Mouse (Mus musculus) lung, postnatal 25 days (tissue): Measurements from ENCODE around the gene Nup85.

Experiments used
- DNase-seq: peaks from one replicate; pipeline ENCODE4 v3.0.0; 2022; ENCODE audit warnings: low spot score

The Nup85 gene

DNA sequence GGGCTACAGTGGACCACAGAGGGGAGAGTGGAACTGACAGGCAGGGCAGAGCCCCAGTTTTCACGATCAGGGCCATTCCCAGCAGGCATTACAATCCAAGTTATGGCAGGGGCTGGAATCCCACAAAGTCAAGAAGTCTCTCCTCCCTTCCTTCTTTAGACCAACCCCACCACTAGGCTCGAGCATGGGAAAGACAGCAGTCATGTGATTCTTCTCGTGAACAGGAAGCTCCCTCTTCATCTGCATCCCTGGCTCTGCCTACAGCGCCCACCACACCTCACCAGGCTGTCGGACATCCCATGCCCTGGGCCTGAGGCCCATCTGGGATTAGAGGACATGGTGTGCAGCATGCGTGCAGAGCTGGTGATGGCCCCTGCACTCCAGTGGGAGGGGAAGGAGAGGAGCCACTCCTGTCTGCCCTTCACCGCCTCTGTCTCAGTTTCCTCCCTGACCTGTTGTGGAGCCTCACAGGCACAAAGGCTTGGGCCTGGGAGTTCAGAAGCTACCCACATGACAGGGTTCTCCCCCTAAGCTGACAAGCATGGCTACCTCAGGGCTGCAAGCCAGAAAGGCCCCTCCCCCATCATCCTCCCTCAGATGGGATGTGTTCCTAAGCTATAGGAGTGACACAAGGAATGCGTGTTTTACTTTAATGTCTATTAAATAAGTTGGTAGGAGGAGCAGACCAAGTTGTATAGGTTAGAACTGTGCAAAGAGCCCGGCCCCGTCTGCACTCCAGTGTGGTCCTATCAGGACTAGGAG lies 50.3 kb downstream of the Nup85 start:
- DNase-seq, result no peak

GRCm38 (mm10) chr11:115615108-115615825 lies 51.0 kb downstream of the Nup85 start:
- DNase-seq, result no peak

- no peak for DNase-seq
Measured at GRCm38 (mm10) chr11:115615875-115616274, 51.6 kb downstream of the Nup85 start.

DNA sequence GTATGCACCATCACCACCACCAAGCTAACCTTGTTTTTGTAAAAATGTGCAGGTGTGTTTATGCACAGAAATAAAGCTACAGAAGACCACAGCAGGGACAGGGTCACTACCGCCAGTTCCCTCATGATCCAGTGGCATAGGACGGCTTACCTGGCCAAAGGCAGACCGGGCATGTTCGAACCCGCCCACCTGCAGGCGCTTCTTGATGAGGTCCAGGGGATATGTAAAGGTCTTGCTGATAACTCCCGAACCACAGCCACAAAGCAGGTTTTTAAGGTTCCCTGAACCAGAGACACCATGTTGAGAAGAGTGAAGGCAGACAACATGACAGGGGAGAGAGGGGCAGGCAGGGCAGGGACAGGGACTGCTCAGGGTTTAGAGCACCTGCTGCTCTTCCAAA lies 52.1 kb downstream of the Nup85 start:
- DNase-seq, result no peak

GRCm38 (mm10) chr11:115616893-115617292 lies 52.7 kb downstream of the Nup85 start:
- no peak for DNase-seq

GRCm38 (mm10) chr11:115618001-115618400 lies 53.8 kb downstream of the Nup85 start:
- DNase-seq, result no peak

DNA sequence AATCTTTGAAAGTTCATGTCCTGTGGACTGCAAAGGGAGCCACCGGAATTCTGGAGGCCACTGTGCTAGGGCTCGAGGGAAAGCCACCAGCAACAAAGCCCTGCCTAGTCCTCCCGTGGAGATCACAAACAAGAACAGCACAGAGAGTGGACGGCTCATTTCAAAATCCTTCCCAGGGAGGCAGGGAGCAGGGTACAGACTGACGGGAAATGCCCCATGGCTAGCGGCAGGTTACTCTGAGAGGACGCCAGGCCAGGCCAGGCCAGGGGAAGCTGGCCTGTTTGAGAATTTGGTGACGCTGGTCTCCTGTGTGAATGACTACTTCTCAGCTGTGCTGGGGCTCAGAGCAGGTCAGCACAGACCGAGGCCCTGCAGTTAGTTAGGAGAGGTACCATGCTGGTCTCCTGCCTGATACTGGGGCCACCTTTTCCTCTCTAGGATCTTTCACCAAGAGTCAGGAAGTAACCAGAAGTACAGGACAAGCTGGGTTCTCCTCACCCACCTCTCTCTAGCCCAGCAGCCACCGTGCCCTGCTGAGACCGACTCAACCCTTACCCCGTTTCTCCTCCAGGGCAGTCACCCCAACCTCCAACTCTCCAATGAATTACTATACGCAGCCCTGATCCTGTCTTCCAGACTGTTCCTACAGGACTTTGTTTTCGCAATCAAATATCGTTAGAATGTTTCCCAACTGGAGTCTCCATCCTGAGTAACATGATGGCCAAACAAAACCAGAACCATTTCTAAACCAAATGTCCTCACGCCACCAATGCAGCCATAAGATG lies 54.7 kb downstream of the Nup85 start:
- no peak for DNase-seq

DNA sequence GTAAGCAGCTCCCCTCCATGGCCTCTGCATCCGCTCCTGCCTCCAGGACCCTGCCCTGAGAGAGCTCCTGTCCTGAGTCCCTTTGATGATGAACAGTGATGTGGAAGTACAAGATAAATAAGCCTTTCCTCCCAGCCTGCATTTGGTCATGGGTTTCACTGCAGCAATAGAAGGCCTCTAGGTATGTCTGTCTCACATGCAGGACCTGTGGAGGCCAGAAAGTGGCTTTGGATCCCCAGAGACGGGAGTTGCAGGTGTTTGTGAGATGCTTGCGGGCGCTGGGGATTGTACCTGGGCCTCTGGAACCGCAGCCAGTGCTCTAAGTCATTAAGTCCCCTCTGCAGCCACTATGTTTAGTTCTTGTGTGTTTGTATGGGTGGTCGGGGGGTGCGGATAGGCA lies 55.7 kb downstream of the Nup85 start:
- no peak for DNase-seq

DNA sequence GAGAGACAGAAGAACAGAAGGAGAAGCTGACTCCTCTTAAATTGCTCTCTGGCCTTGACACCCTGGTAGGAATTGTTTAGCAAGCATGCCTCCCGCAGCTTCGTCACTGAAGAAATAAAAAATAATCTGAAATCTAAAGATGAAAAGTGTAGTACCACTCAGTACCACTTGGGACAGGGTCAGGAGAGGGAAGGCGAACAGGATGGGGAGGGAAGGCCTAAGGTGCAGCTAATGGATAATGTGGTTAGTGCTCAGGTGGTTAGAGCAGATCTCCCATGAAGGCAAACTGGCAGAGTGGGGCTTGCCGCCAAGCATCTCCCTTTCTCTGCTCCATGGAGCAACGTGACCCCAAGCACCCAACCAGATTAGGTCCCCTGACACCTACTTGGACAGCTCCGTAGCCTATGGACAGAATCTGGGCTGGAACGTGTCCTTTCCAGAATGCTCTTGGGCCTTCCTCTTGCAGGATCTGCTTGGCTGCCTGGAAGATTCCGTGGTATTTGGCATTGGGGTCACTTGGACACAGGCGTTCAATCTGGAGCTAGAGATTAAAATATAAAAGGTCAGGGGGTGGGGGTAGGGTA lies 59.3 kb downstream of the Nup85 start:
- no peak for DNase-seq

GRCm38 (mm10) chr11:115625877-115626276 lies 61.6 kb downstream of the Nup85 start:
- DNase-seq, result no peak

- no peak for DNase-seq
Measured at GRCm38 (mm10) chr11:115626824-115627616, 62.8 kb downstream of the Nup85 start.

GRCm38 (mm10) chr11:115627705-115628464 lies 63.7 kb downstream of the Nup85 start, which contains the start of gene Slc25a19:
Gene Slc25a19 (minus strand): TSS chr11:115628295.
- DNase-seq, result peak; percentile 100

- no peak for DNase-seq
Measured at GRCm38 (mm10) chr11:115628465-115629101, 64.3 kb downstream of the Nup85 start.

DNA sequence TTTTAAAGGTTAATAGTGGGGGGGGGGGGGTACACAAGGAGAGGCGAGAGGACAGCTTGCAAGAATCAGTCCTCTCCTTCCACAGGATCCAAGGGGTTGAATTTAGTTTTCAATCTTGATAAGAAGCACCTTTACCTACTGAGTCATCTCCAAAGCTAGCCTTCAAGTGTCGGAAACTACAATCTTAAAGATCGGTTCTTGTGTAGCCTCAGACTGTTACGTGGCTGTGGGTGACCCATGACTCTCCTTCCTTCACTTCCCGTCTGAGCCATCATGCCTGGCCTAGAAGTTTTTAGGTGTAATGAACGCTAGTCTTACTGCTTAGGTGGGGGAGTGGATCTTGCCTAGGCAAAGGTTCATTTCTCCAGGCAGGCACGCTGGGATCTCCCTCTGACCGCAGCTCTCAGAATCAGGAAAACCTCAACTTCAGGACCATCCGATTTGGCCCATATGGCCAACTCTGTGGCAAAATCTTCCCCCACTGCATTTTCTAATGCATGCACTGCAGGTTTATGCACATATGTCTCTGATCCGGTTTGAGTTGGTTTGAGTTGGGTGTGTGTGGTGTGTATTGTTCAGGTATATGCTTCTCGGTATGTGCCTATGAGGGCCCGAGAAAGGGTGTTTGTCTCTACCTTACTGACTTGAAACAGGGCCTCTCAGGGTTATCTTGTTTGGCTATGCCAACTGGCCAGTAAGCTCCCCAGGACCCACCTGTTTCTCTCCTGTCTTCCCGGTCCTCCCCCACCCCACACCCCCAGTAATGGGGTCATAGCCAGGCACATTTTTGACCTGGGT lies 65.7 kb downstream of the Nup85 start:
- DNase-seq, result no peak

- peak; percentile 85 for DNase-seq
Measured at GRCm38 (mm10) chr11:115630532-115631504, 66.6 kb downstream of the Nup85 start.

- DNase-seq, result peak; percentile 62
Measured at GRCm38 (mm10) chr11:115631505-115631890, 67.3 kb downstream of the Nup85 start.

- DNase-seq, result no peak
Measured at GRCm38 (mm10) chr11:115632247-115632646, 68.0 kb downstream of the Nup85 start.

DNA sequence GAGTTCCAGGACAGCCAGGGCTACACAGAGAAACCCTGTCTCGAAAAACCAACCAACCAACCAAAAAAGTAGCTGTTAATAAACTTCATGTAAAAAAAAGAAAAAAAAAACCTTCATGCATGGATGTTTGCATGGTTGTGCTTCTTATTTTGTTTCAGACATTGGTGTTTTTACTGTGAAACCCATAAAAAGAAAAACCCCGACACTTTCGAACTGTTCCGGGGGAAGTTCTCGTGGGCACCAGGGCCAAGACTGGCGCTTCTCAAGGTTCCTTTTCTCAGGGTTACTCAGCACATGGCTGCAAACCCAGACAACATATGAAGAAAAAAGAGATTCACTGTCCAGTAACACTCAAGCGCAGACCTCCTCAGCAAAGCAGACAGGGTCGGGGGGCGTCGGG lies 68.6 kb downstream of the Nup85 start:
- DNase-seq, result no peak
